Mouse (Mus musculus): ENCODE data around the gene Gan. TPM values are rescaled to one million over a fixed set of nuclear protein-coding genes. Genes with fewer than 3 reads are reported as not detected.

Gene Gan
- polyA plus RNA-seq, 2 experiments, result 3.6 to 7.6 TPM

GRCm38 (mm10) chr8:117136351-117136750 is 21.6 kb upstream of the Gan start:
- no peak for ATAC-seq (ENCODE audit: low FRiP score, low read depth)

DNA sequence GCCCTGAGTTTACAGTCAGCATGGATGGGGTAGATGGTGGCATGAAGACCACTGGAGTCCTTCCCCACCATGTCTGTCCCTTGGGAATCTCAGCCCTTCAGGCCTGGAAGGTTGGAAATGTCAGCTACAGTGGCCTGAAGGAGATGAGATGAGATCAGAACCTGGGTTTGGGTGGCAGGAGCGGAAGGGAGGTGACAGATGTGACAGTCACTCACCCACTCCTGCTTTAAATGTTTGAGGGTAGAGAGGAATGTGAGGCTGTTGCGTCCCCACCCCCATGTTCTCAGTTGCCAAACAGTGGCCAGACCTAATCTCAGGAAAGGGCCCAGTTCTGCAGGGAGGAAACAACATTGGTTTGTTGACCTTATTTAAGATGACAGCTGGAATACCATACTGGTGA is 21.2 kb upstream of the Gan start:
- no peaks in the 10 kb centered on the region for H3K36me3 ChIP-seq (ENCODE audit: control insufficient read depth, insufficient read depth, low read length)
- no peaks in the 10 kb centered on the region for H3K27me3 ChIP-seq (ENCODE audit: control insufficient read depth, insufficient read depth, low read length)
- H3K27ac ChIP-seq (replicated peaks; ENCODE audit: low read depth, low read length), result no peak overlapping the region
- no peak for ATAC-seq (ENCODE audit: low FRiP score, low read depth)
- TF ChIP-seq POLR2A (IDR thresholded peaks at IDR 0.05; ENCODE audit: borderline replicate concordance, extremely low read depth, insufficient read depth, insufficient read length), result no peak
- no peak overlapping the region for H3K4me2 ChIP-seq (replicated peaks; ENCODE audit: low read depth, low read length, severe bottlenecking)
- no peak overlapping the region for H3K9ac ChIP-seq (ENCODE audit: low read depth, low read length, severe bottlenecking)
- no peak overlapping the region for H3K4me3 ChIP-seq (replicated peaks; ENCODE audit: low read length)
- no peaks in the 10 kb centered on the region for H3K9me3 ChIP-seq (ENCODE audit: control insufficient read depth, low read length)
- WGBS, result 47% methylated on average over 2 of the region's 2 CpGs
- no peak for DNase-seq (ENCODE audit: low spot score)
- H3K4me1 ChIP-seq (ENCODE audit: control insufficient read depth, insufficient read depth, low read length), result no peaks in the 10 kb centered on the region

More at GRCm38 (mm10) chr8:117136351-117136750, 21.6 kb upstream of the Gan start:
- Histone ChIP-seq H3K4me3 (replicated peaks; ENCODE audit: low read length) (no peak overlapping the region), H3K4me1 (ENCODE audit: control insufficient read depth, insufficient read depth, low read length) (no peaks in the 10 kb centered on the region), H3K4me2 (replicated peaks; ENCODE audit: low read depth, low read length, severe bottlenecking) (no peak overlapping the region), H3K9me3 (ENCODE audit: control insufficient read depth, low read length) (no peaks in the 10 kb centered on the region), H3K27ac (replicated peaks; ENCODE audit: low read depth, low read length) (no peak overlapping the region), H3K27me3 (ENCODE audit: control insufficient read depth, insufficient read depth, low read length) (no peaks in the 10 kb centered on the region), H3K36me3 (ENCODE audit: control insufficient read depth, insufficient read depth, low read length) (no peaks in the 10 kb centered on the region), H3K9ac (ENCODE audit: low read depth, low read length, severe bottlenecking) (no peak overlapping the region)
- WGBS, result 11% methylated on average over 4 of the region's 4 CpGs
- no peak for TF ChIP-seq POLR2A (IDR thresholded peaks at IDR 0.05; ENCODE audit: borderline replicate concordance, extremely low read depth, insufficient read depth, insufficient read length)
- no peak for DNase-seq (ENCODE audit: low spot score)

- Histone ChIP-seq H3K36me3 (ENCODE audit: control insufficient read depth, insufficient read depth, low read length) (no peaks in the 10 kb centered on the region), H3K27me3 (ENCODE audit: control insufficient read depth, insufficient read depth, low read length) (no peaks in the 10 kb centered on the region), H3K27ac (replicated peaks; ENCODE audit: low read depth, low read length) (no peak overlapping the region), H3K4me1 (ENCODE audit: control insufficient read depth, insufficient read depth, low read length) (no peaks in the 10 kb centered on the region), H3K9me3 (ENCODE audit: control insufficient read depth, low read length) (no peaks in the 10 kb centered on the region), H3K4me3 (replicated peaks; ENCODE audit: low read length) (no peak overlapping the region), H3K4me2 (replicated peaks; ENCODE audit: low read depth, low read length, severe bottlenecking) (no peak overlapping the region), H3K9ac (ENCODE audit: low read depth, low read length, severe bottlenecking) (no peak overlapping the region)
- no peak for DNase-seq (ENCODE audit: low spot score)
- WGBS, result 65% methylated on average over 11 of the region's 11 CpGs
- TF ChIP-seq POLR2A (IDR thresholded peaks at IDR 0.05; ENCODE audit: borderline replicate concordance, extremely low read depth, insufficient read depth, insufficient read length), result no peak
- no peak for ATAC-seq (ENCODE audit: low FRiP score, low read depth)
Measured at GRCm38 (mm10) chr8:117137357-117137756, 20.6 kb upstream of the Gan start.

DNA sequence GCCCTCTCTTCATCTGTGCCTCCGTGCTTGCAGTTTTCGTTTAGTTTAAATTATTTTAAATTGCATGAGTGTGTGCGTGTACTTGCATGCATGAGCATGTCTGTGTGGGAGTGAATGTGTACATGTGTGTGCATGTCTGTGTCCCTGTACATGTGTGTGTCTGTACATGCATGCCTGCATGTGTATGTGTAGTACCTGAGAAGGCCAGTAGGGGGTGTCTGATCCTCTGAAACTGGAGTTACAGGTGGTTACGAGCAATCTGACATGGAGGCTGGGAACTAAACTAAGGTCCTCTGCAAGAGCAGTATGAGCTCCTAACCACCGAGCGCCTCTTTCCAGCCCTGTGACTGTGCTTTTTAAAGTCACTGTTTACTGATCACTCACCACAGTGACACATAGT is 9.4 kb upstream of the Gan start:
- no peak for DNase-seq (ENCODE audit: low spot score)
- Histone ChIP-seq H3K27ac (replicated peaks; ENCODE audit: low read depth, low read length) (no peak overlapping the region), H3K9me3 (ENCODE audit: control insufficient read depth, low read length) (no peaks in the 10 kb centered on the region), H3K9ac (ENCODE audit: low read depth, low read length, severe bottlenecking) (no peak overlapping the region), H3K4me1 (ENCODE audit: control insufficient read depth, insufficient read depth, low read length) (no peaks in the 10 kb centered on the region), H3K36me3 (ENCODE audit: control insufficient read depth, insufficient read depth, low read length) (no peaks in the 10 kb centered on the region), H3K4me2 (replicated peaks; ENCODE audit: low read depth, low read length, severe bottlenecking) (no peak overlapping the region), H3K27me3 (ENCODE audit: control insufficient read depth, insufficient read depth, low read length) (no peaks in the 10 kb centered on the region), H3K4me3 (replicated peaks; ENCODE audit: low read length) (no peak overlapping the region)
- 88% methylated on average over 6 of the region's 6 CpGs for WGBS
- no peak for ATAC-seq (ENCODE audit: low FRiP score, low read depth)
- no peak for TF ChIP-seq POLR2A (IDR thresholded peaks at IDR 0.05; ENCODE audit: borderline replicate concordance, extremely low read depth, insufficient read depth, insufficient read length)

GRCm38 (mm10) chr8:117156149-117156548 is 1.8 kb upstream of the Gan start:
- no peak for TF ChIP-seq POLR2A (IDR thresholded peaks at IDR 0.05; ENCODE audit: borderline replicate concordance, extremely low read depth, insufficient read depth, insufficient read length)
- H3K27ac ChIP-seq (replicated peaks; ENCODE audit: low read depth, low read length), result no peak overlapping the region
- H3K36me3 ChIP-seq (ENCODE audit: control insufficient read depth, insufficient read depth, low read length), result no peaks in the 10 kb centered on the region
- DNase-seq (ENCODE audit: low spot score) (no peak), ATAC-seq (ENCODE audit: low FRiP score, low read depth) (no peak)
- H3K4me1 ChIP-seq (ENCODE audit: control insufficient read depth, insufficient read depth, low read length), result peaks cover 14% of the 10 kb centered on the region
- WGBS, result 86% methylated on average over 4 of the region's 4 CpGs
- H3K9ac ChIP-seq (ENCODE audit: low read depth, low read length, severe bottlenecking), result no peak overlapping the region
- no peaks in the 10 kb centered on the region for H3K27me3 ChIP-seq (ENCODE audit: control insufficient read depth, insufficient read depth, low read length)
- no peaks in the 10 kb centered on the region for H3K9me3 ChIP-seq (ENCODE audit: control insufficient read depth, low read length)
- H3K4me3 ChIP-seq (replicated peaks; ENCODE audit: low read length), result no peak overlapping the region
- H3K4me2 ChIP-seq (replicated peaks; ENCODE audit: low read depth, low read length, severe bottlenecking), result no peak overlapping the region

Measured in limb, embryonic 14.5 days (tissue).